Mouse (Mus musculus) lung, embryonic 15.5 days (tissue): ENCODE measurements around the gene Reep3. TPM values are rescaled to one million over a fixed set of nuclear protein-coding genes. Genes with fewer than 3 reads are reported as not detected.
A peak's percentile ranks its signal among the peaks of the same experiment; 100 is the strongest.

Source experiments
- ATAC-seq: fragments of 200-750 bp; cut with Nextera tagmentation; 2 replicates; pipeline ENCODE4 v1.8.0; 2017; ENCODE audit warnings: moderate number of reproducible peaks, borderline replicate concordance; ENCODE audit not compliant: low FRiP score, low TSS enrichment; ENCODE audit errors: extremely low read depth
- H3K27ac ChIP-seq: fragments of 300-500 bp; sonication (generic); 2 replicates; pipeline ENCODE4 v1.5.1; 2015; ENCODE audit warnings: moderate library complexity, mild to moderate bottlenecking, inconsistent platforms
- H3K27me3 ChIP-seq: fragments of 300-500 bp; sonication (generic); 2 replicates; pipeline ENCODE4 v1.6.1; 2015; ENCODE audit warnings: inconsistent platforms
- H3K36me3 ChIP-seq: fragments of 300-500 bp; sonication (generic); 2 replicates; pipeline ENCODE4 v1.6.1; 2015; ENCODE audit warnings: inconsistent platforms
- H3K4me1 ChIP-seq: fragments of 300-500 bp; sonication (generic); 2 replicates; pipeline ENCODE4 v1.6.1; 2015; ENCODE audit warnings: inconsistent platforms
- H3K4me2 ChIP-seq: fragments of 300-500 bp; sonication (generic); 2 replicates; pipeline ENCODE4 v1.6.1; 2015; ENCODE audit warnings: inconsistent platforms, mild to moderate bottlenecking, moderate library complexity
- H3K4me3 ChIP-seq: fragments of 300-500 bp; sonication (generic); 2 replicates; pipeline ENCODE4 v1.5.1; 2015; ENCODE audit warnings: mild to moderate bottlenecking, inconsistent platforms
- H3K9ac ChIP-seq: fragments of 300-500 bp; sonication (generic); 2 replicates; pipeline ENCODE4 v1.6.1; 2015; ENCODE audit warnings: inconsistent platforms
- H3K9me3 ChIP-seq: fragments of 300-500 bp; sonication (generic); 2 replicates; pipeline ENCODE4 v1.6.1; 2016; ENCODE audit warnings: inconsistent platforms
- WGBS: fragments of 180-500 bp; shearing (Covaris S2); methylation state at CpG from one replicate; pipeline ENCODE4 v1.1.7; 2015; 5-methylcytosine and 5-hydroxymethylcytosine counted together
- polyA plus RNA-seq: library from polyadenylated mRNA; unstranded; fragments of >200 nt; fragmentation: Nextera tagmentation; extraction: Ambion mirVana; gene quantifications from 2 replicates; pipeline ENCODE4 v1.2.1, GENCODE M21; 2015

Reep3 gene
- polyA plus RNA-seq, 1 experiment from 2014 or later: 39.3 TPM

GRCm38 (mm10) chr10:67072600-67072999 is 24.1 kb downstream of the Reep3 start:
- WGBS: 76% methylated on average over 4 of the region's 4 CpGs
- no peak for ATAC-seq
- no peak overlapping the region for H3K9ac ChIP-seq
- no peak overlapping the region for H3K27ac ChIP-seq
- no peaks in the 10 kb centered on the region for H3K9me3 ChIP-seq
- no peak overlapping the region for H3K4me2 ChIP-seq
- no peak overlapping the region for H3K4me3 ChIP-seq
- no peaks in the 10 kb centered on the region for H3K36me3 ChIP-seq
- no peaks in the 10 kb centered on the region for H3K27me3 ChIP-seq
- H3K4me1 ChIP-seq: no peaks in the 10 kb centered on the region

- H3K9me3 ChIP-seq: no peaks in the 10 kb centered on the region
- H3K4me2 ChIP-seq: no peak overlapping the region
- 79% methylated on average over 5 of the region's 5 CpGs for WGBS
- H3K27me3 ChIP-seq: no peaks in the 10 kb centered on the region
- no peaks in the 10 kb centered on the region for H3K4me1 ChIP-seq
- ATAC-seq: no peak
- no peak overlapping the region for H3K4me3 ChIP-seq
- H3K9ac ChIP-seq: no peak overlapping the region
- no peaks in the 10 kb centered on the region for H3K36me3 ChIP-seq
- no peak overlapping the region for H3K27ac ChIP-seq
Observed at GRCm38 (mm10) chr10:67071884-67072283, 24.9 kb downstream of the Reep3 start.

- no peak overlapping the region for H3K27ac ChIP-seq
Observed at GRCm38 (mm10) chr10:67071389-67071788, 25.4 kb downstream of the Reep3 start.

GRCm38 (mm10) chr10:67069013-67069412 is 27.7 kb downstream of the Reep3 start:
- Histone ChIP-seq H3K4me2 (no peak overlapping the region), H3K9ac (no peak overlapping the region), H3K9me3 (no peaks in the 10 kb centered on the region), H3K4me3 (no peak overlapping the region), H3K36me3 (no peaks in the 10 kb centered on the region), H3K27ac (no peak overlapping the region), H3K4me1 (0 out of 2 replicates have a peak, but pooled peaks cover 5% of the 10 kb centered on the region), H3K27me3 (no peaks in the 10 kb centered on the region)
- 81% methylated on average over 10 of the region's 10 CpGs for WGBS
- ATAC-seq: no peak

More at GRCm38 (mm10) chr10:67071389-67071788, 25.4 kb downstream of the Reep3 start:
- no peaks in the 10 kb centered on the region for H3K9me3 ChIP-seq
- no peak overlapping the region for H3K4me2 ChIP-seq
- 73% methylated on average over 4 of the region's 4 CpGs for WGBS
- no peak overlapping the region for H3K9ac ChIP-seq
- H3K27me3 ChIP-seq: no peaks in the 10 kb centered on the region
- no peaks in the 10 kb centered on the region for H3K4me1 ChIP-seq
- H3K36me3 ChIP-seq: no peaks in the 10 kb centered on the region
- no peak for ATAC-seq
- H3K4me3 ChIP-seq: no peak overlapping the region

GRCm38 (mm10) chr10:67066421-67066820 is 30.3 kb downstream of the Reep3 start:
- WGBS: 77% methylated on average over 3 of the region's 3 CpGs
- Histone ChIP-seq H3K9me3 (no peaks in the 10 kb centered on the region), H3K4me2 (no peak overlapping the region), H3K36me3 (no peaks in the 10 kb centered on the region), H3K9ac (no peak overlapping the region), H3K27me3 (no peaks in the 10 kb centered on the region), H3K4me1 (peaks cover 12% of the 10 kb centered on the region), H3K27ac (no peak overlapping the region), H3K4me3 (no peak overlapping the region)
- ATAC-seq: no peak

- Histone ChIP-seq H3K9me3 (no peaks in the 10 kb centered on the region), H3K9ac (no peak overlapping the region), H3K4me1 (peaks cover 17% of the 10 kb centered on the region), H3K4me2 (no peak overlapping the region), H3K27ac (no peak overlapping the region), H3K4me3 (no peak overlapping the region), H3K27me3 (no peaks in the 10 kb centered on the region), H3K36me3 (no peaks in the 10 kb centered on the region)
- 71% methylated on average over 5 of the region's 5 CpGs for WGBS
- no peak for ATAC-seq
Observed at GRCm38 (mm10) chr10:67065927-67066326, 30.8 kb downstream of the Reep3 start.

- H3K4me2 ChIP-seq: no peak overlapping the region
- no peak overlapping the region for H3K4me3 ChIP-seq
- H3K4me1 ChIP-seq: peaks cover 18% of the 10 kb centered on the region
- H3K27ac ChIP-seq: no peak overlapping the region
- no peaks in the 10 kb centered on the region for H3K27me3 ChIP-seq
- WGBS: 49% methylated on average over 7 of the region's 7 CpGs
- no peak overlapping the region for H3K9ac ChIP-seq
- no peaks in the 10 kb centered on the region for H3K36me3 ChIP-seq
- ATAC-seq: no peak
- no peaks in the 10 kb centered on the region for H3K9me3 ChIP-seq
Observed at GRCm38 (mm10) chr10:67065277-67065887, 31.4 kb downstream of the Reep3 start.

GRCm38 (mm10) chr10:67061823-67062222 is 34.9 kb downstream of the Reep3 start:
- H3K27ac ChIP-seq: peak overlapping the region; percentile 60
- H3K27me3 ChIP-seq: no peaks in the 10 kb centered on the region
- no peak overlapping the region for H3K4me2 ChIP-seq
- H3K4me1 ChIP-seq: peaks cover 41% of the 10 kb centered on the region
- no peak overlapping the region for H3K9ac ChIP-seq
- WGBS: 47% methylated on average over 4 of the region's 4 CpGs
- no peaks in the 10 kb centered on the region for H3K36me3 ChIP-seq
- ATAC-seq: no peak
- H3K9me3 ChIP-seq: no peaks in the 10 kb centered on the region
- no peak overlapping the region for H3K4me3 ChIP-seq

GRCm38 (mm10) chr10:67061367-67061801 is 35.4 kb downstream of the Reep3 start:
- WGBS: 41% methylated on average over 10 of the region's 10 CpGs
- H3K4me3 ChIP-seq: no peak overlapping the region
- no peaks in the 10 kb centered on the region for H3K9me3 ChIP-seq
- 0 out of 2 replicates have a peak overlapping the region, but pooled peaks have one; percentile 8 for H3K4me2 ChIP-seq
- no peak for ATAC-seq
- H3K4me1 ChIP-seq: peaks cover 45% of the 10 kb centered on the region
- no peak overlapping the region for H3K9ac ChIP-seq
- H3K27me3 ChIP-seq: no peaks in the 10 kb centered on the region
- peak overlapping the region; percentile 60 for H3K27ac ChIP-seq
- no peaks in the 10 kb centered on the region for H3K36me3 ChIP-seq

- H3K9ac ChIP-seq: no peak overlapping the region
- H3K27ac ChIP-seq: peak overlapping the region; percentile 64
- WGBS: 51% methylated on average over 6 of the region's 6 CpGs
- ATAC-seq: no peak
- no peaks in the 10 kb centered on the region for H3K36me3 ChIP-seq
- H3K4me2 ChIP-seq: no peak overlapping the region
- peaks cover 49% of the 10 kb centered on the region for H3K4me1 ChIP-seq
- H3K9me3 ChIP-seq: no peaks in the 10 kb centered on the region
- no peak overlapping the region for H3K4me3 ChIP-seq
- no peaks in the 10 kb centered on the region for H3K27me3 ChIP-seq
Observed at GRCm38 (mm10) chr10:67058702-67059101, 38.0 kb downstream of the Reep3 start.

GRCm38 (mm10) chr10:67058297-67058696 is 38.4 kb downstream of the Reep3 start:
- Histone ChIP-seq H3K4me1 (peaks cover 52% of the 10 kb centered on the region), H3K9ac (no peak overlapping the region), H3K27ac (peak overlapping the region; percentile 64), H3K9me3 (no peaks in the 10 kb centered on the region), H3K4me3 (no peak overlapping the region), H3K4me2 (no peak overlapping the region), H3K27me3 (no peaks in the 10 kb centered on the region), H3K36me3 (no peaks in the 10 kb centered on the region)
- 0 out of 2 replicates have a peak, but pooled peaks have one; percentile 44 for ATAC-seq
- 32% methylated on average over 7 of the region's 7 CpGs for WGBS

- Histone ChIP-seq H3K9me3 (no peaks in the 10 kb centered on the region), H3K4me3 (no peak overlapping the region), H3K36me3 (no peaks in the 10 kb centered on the region), H3K9ac (no peak overlapping the region), H3K4me2 (no peak overlapping the region), H3K27me3 (no peaks in the 10 kb centered on the region), H3K4me1 (peaks cover 52% of the 10 kb centered on the region), H3K27ac (peak overlapping the region; percentile 64; the same call in 1 of the 2 replicates)
- ATAC-seq: 0 out of 2 replicates have a peak, but pooled peaks have one; percentile 17
- WGBS: 89% methylated on average over 6 of the region's 6 CpGs
Observed at GRCm38 (mm10) chr10:67057696-67058095, 39.0 kb downstream of the Reep3 start.
